ENCODE assay signal across 9 mouse cellular contexts in the genomic region with DNA sequence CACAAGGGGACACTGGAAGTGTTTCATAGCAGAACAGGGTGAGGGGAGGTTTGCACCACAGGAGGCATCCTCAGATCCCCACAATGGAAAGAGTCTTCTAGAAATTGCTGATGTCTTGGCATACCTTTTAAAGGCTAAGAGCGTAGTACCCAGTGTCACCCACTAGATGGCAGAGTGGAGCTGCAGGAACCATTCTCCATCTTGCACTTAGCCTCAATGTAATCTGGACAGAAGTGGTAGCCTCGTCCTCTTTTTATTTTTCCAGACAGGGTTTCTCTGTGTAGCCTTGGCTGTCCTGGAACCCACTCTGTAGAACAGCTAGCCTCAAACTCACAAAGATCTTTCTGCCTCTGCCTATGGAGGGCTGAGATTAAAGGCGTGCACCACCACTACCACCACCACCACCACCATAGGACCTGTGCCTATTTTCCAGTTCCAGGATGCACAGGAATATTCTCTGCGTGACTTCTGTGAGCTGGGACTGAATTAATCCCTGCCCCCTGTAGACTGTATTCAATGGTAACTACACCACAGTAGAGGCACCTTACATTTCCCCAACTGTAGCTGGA.
DNase-seq lines count a peak whose midpoint lies in the region; ATAC-seq and TF ChIP-seq lines count a peak whose summit lies in the region.
"Had no signal": no experiment of that assay in that cellular context is flagged by ENCODE, and none has a peak within 500 bp of the region (broad histone marks: within the 10 kb centered on the region; RNA-seq: fewer than 3 reads in every experiment).

No protein-coding gene starts in this region.

- intact Hi-C loops in left cerebral cortex, adult 2 months (cut with DNase I) = loop anchor here (1.0 kb wide), 1 partner anchor 126 kb away; no protein-coding TSS in a partner anchor

- no peak overlapping the region for H3K27ac ChIP-seq in kidney, embryonic 14.5 days (ENCODE audit: low read depth, low read length)
- H3K27ac ChIP-seq in forebrain, embryonic 11.5 days (ENCODE audit: low read depth, low read length) = no peak overlapping the region
- no peak overlapping the region for H3K27ac ChIP-seq in left cerebral cortex, adult 2 months
- H3K27ac ChIP-seq in midbrain, embryonic 15.5 days = no peak overlapping the region
- H3K27ac ChIP-seq: embryonic facial prominence, embryonic 15.5 days had no signal

- no peaks in the 10 kb centered on the region for H3K4me1 ChIP-seq in kidney, embryonic 14.5 days (ENCODE audit: control insufficient read depth, insufficient read depth, low read length)
- H3K4me1 ChIP-seq in E14TG2a.4 (replicated peaks; ENCODE audit: low read depth, low read length) = peaks cover 12% of the 10 kb centered on the region
- H3K4me1 ChIP-seq in forebrain, embryonic 11.5 days (replicated peaks; ENCODE audit: control insufficient read depth, insufficient read depth, low read length) = no peaks in the 10 kb centered on the region
- no peaks in the 10 kb centered on the region for H3K4me1 ChIP-seq in midbrain, embryonic 15.5 days
- H3K4me1 ChIP-seq: embryonic facial prominence, embryonic 15.5 days had no signal

- no peak overlapping the region for H3K9ac ChIP-seq in kidney, embryonic 14.5 days (ENCODE audit: low read depth, low read length)
- no peak overlapping the region for H3K9ac ChIP-seq in forebrain, embryonic 11.5 days (ENCODE audit: low read length)
- H3K9ac ChIP-seq in midbrain, embryonic 15.5 days = no peak overlapping the region
- H3K9ac ChIP-seq: embryonic facial prominence, embryonic 15.5 days had no signal

- H3K27me3 ChIP-seq in kidney, embryonic 14.5 days (ENCODE audit: control insufficient read depth, insufficient read depth, low read length) = no peaks in the 10 kb centered on the region
- no peaks in the 10 kb centered on the region for H3K27me3 ChIP-seq in E14TG2a.4 (ENCODE audit: insufficient read depth, low read length)
- no peaks in the 10 kb centered on the region for H3K27me3 ChIP-seq in forebrain, embryonic 11.5 days (ENCODE audit: control insufficient read depth, insufficient read depth, low read length)
- H3K27me3 ChIP-seq in midbrain, embryonic 15.5 days (replicated peaks) = no peaks in the 10 kb centered on the region
- H3K27me3 ChIP-seq: embryonic facial prominence, embryonic 15.5 days had no signal

- 48% methylated on average over 4 of the region's 4 CpGs for WGBS in kidney, embryonic 14.5 days
- WGBS in forebrain, embryonic 11.5 days = 48% methylated on average over 4 of the region's 4 CpGs
- 50% methylated on average over 4 of the region's 4 CpGs for WGBS in midbrain, embryonic 15.5 days

- H3K4me2 ChIP-seq in kidney, embryonic 14.5 days (replicated peaks; ENCODE audit: low read depth, low read length) = no peak overlapping the region
- no peak overlapping the region for H3K4me2 ChIP-seq in forebrain, embryonic 11.5 days (ENCODE audit: low read depth, low read length, severe bottlenecking)
- no peak overlapping the region for H3K4me2 ChIP-seq in midbrain, embryonic 15.5 days
- H3K4me2 ChIP-seq: embryonic facial prominence, embryonic 15.5 days had no signal

- DNase-seq in kidney, adult 18-20 months = peak; percentile 40
- peak; percentile 64 for DNase-seq in c-Kit-positive CD71-negative TER-119-negative erythroid progenitor cells, embryonic 14.5 days (ENCODE audit: low read depth)
- DNase-seq in forebrain, embryonic 11.5 days (ENCODE audit: low spot score) = peak; percentile 76
- DNase-seq in left cerebral cortex, adult 2 months (ENCODE audit: extremely low spot score in 1 of 2, low spot score in 2 of 2) = peak in 1 of 2 experiments; percentile 59
- DNase-seq in thymus, postnatal 36 days = peak; percentile 26 to 29

- H3K9me3 ChIP-seq in kidney, embryonic 14.5 days (ENCODE audit: control insufficient read depth, low read length) = no peaks in the 10 kb centered on the region
- no peaks in the 10 kb centered on the region; the same call in 1 of the 2 replicates for H3K9me3 ChIP-seq in E14TG2a.4 (ENCODE audit: low read length)
- H3K9me3 ChIP-seq in forebrain, embryonic 11.5 days (ENCODE audit: control insufficient read depth, low read length) = no peaks in the 10 kb centered on the region
- H3K9me3 ChIP-seq in midbrain, embryonic 15.5 days = no peaks in the 10 kb centered on the region
- H3K9me3 ChIP-seq: embryonic facial prominence, embryonic 15.5 days had no signal

- H3K36me3 ChIP-seq in kidney, embryonic 14.5 days (ENCODE audit: control insufficient read depth, insufficient read depth, low read length) = no peaks in the 10 kb centered on the region
- peaks cover 12% of the 10 kb centered on the region; the same call in 1 of the 2 replicates for H3K36me3 ChIP-seq in E14TG2a.4 (ENCODE audit: insufficient read depth, low read length)
- no peaks in the 10 kb centered on the region for H3K36me3 ChIP-seq in forebrain, embryonic 11.5 days (ENCODE audit: control insufficient read depth, insufficient read depth, low read length)
- no peaks in the 10 kb centered on the region for H3K36me3 ChIP-seq in midbrain, embryonic 15.5 days (replicated peaks)
- H3K36me3 ChIP-seq: embryonic facial prominence, embryonic 15.5 days had no signal

- peak; percentile 96 for TF ChIP-seq CTCF in E14TG2a.4 (conservative IDR thresholded peaks at IDR 0.05; ENCODE audit: low read length)
- peak; percentile 87 for TF ChIP-seq CTCF in left cerebral cortex, adult 2 months (IDR thresholded peaks at IDR 0.05)

- H3K4me3 ChIP-seq in kidney, embryonic 14.5 days (ENCODE audit: low read length) = no peak overlapping the region
- H3K4me3 ChIP-seq in E14TG2a.4 (replicated peaks; ENCODE audit: low read length) = no peak overlapping the region
- H3K4me3 ChIP-seq in forebrain, embryonic 11.5 days (ENCODE audit: low read depth, low read length) = no peak overlapping the region
- no peak overlapping the region for H3K4me3 ChIP-seq in left cerebral cortex, adult 2 months
- H3K4me3 ChIP-seq in midbrain, embryonic 15.5 days = no peak overlapping the region
- H3K4me3 ChIP-seq: embryonic facial prominence, embryonic 15.5 days had no signal

- ATAC-seq in kidney, embryonic 14.5 days (ENCODE audit: low FRiP score, low TSS enrichment) = no peak
- ATAC-seq in forebrain, embryonic 11.5 days (replicated peaks; ENCODE audit: low FRiP score) = 0 out of 2 replicates have a peak, but pooled peaks have one; percentile 24
- ATAC-seq in midbrain, embryonic 15.5 days (replicated peaks) = 0 out of 2 replicates have a peak, but pooled peaks have one; percentile 20
